Mouse (Mus musculus): ENCODE data around the gene Ncf2. TPM values are rescaled to one million over a fixed set of nuclear protein-coding genes. Genes with fewer than 3 reads are reported as not detected.

Ncf2 gene
- polyA plus RNA-seq (2015; fragmentation: Nextera tagmentation; extraction: Ambion mirVana) = 30.1 and 39.7 TPM in 2 replicates

DNA sequence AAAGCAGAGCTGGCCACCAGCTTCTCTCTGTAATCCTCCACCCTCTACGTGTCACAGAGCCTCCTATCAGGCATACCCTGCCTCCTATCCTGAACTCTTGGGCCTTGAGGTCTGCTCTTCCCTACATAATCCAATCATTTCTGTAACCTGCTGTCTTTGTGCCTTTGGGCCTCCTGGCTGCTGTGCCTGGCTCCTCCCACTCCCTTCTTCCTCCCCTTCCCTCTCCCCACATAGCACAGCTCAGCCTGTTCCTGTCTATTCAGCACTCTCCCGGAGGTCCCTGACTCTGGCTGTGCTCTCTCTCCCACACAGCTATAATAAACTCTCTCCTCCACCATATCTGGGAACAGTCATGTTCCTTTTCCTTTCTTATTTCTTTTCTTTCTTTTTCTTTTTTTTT lies at the start of gene Ncf2:
Gene Ncf2 (plus strand): TSS at position 298 of the 400 bp plus-strand sequence.

DNA sequence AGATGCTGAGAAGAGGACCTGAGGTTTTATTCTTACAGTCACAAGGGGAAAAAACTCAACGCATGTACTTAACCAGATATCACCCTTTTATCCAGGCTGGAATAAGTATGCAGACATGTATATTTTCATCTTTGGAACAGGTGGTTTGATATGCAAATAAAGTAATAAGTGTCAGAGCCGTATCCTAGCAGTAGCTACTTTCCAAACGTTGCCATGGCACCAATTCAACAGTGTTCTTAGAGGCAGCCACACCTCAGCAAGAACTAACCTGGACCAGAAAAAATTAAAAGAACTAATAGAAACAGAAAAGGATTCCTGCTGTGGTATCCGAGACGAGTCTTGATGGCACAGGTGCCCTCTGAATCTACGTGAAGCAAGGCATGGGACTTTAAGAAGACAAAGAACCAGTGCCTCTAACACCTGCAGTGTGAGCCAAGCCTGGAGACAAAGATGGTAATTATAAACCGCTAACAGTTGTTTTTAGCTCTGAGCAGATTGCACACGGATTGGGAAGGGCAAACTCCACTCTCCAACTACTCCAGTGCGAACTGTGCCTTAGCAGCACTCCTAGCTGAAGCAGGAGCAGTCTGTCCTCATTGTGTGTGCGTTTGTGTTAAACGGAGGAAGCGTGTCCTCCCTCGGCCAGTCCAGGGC lies 49.6 kb upstream of the Ncf2 start, which contains the start of gene Apobec4:
Gene Apobec4 (plus strand): TSS at position 240 of the 654 bp plus-strand sequence.

DNA sequence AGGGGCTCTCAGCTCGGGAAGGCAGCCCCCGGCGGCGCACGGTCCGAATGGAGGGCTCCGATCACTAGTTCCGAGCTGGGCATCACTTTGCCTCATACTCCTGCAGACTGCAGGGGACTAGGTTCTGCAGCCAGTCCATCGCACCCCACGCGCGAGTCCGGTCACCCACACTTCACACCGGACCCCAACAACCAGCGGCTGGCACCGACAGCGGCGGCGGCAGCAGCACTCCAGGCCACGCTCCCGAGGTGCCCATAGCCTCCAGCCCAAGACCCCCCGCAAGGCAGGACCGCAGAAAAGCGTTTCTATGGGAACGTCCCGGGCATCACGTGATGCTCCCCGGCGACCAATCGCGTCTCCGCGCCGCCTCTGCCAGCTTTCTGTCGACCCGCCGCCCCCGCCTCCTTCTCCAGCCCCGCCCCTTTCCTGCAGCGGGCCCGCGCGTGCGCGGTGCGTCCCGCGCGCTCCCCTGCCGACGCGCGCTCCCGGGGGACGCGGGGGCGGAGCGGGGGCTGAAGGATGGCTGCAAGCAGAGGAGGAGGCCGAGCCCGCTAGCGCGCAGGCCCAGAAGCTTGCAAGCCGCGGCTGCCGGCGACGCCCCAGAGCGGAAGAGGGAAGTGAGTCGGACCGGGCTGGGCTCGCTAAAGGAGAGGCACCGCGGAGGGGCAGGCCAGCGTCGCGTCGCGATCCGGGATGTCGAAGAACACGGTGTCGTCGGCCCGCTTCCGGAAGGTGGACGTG lies 33.8 kb upstream of the Ncf2 start, which contains the start of the genes Rgl1 and Arpc5:
Gene Rgl1 (minus strand): TSS at position 320 of the 741 bp plus-strand sequence.
Gene Arpc5 (plus strand): TSS at position 511 of the 741 bp plus-strand sequence.

Other genes with a start within 250 kb of the Ncf2 start
- gene Apobec4, start 49.6 kb upstream of the Ncf2 start, polyA plus RNA-seq (2015; fragmentation: Nextera tagmentation; extraction: Ambion mirVana) = not detected in 2 replicates
- 14.1 and 16.6 TPM in 2 replicates for gene Rgl1, start 33.8 kb upstream of the Ncf2 start, polyA plus RNA-seq (2015; fragmentation: Nextera tagmentation; extraction: Ambion mirVana)
- gene Arpc5, start 33.7 kb upstream of the Ncf2 start, polyA plus RNA-seq (2015; fragmentation: Nextera tagmentation; extraction: Ambion mirVana) = 274 and 311 TPM in 2 replicates
- 12.6 and 13.1 TPM in 2 replicates for gene Smg7, start 102.5 kb downstream of the Ncf2 start, polyA plus RNA-seq (2015; fragmentation: Nextera tagmentation; extraction: Ambion mirVana)
- gene Nmnat2, start 154.8 kb downstream of the Ncf2 start, polyA plus RNA-seq (2015; fragmentation: Nextera tagmentation; extraction: Ambion mirVana) = 0.22 and 0.29 TPM in 2 replicates